Mouse (Mus musculus) lung, embryonic 16.5 days (tissue): Measurements from ENCODE around the gene Ndufb10. TPM values are rescaled to one million over a fixed set of nuclear protein-coding genes. Genes with fewer than 3 reads are reported as not detected.

ENCODE experiments used
- ATAC-seq: fragments of 200-750 bp; cut with Nextera tagmentation; 2 replicates; pipeline ENCODE4 v1.8.0; 2017; ENCODE audit warnings: low read depth, mild to moderate bottlenecking, moderate library complexity
- H3K27ac ChIP-seq: fragments of 300-500 bp; sonication (generic); 2 replicates; pipeline ENCODE4 v1.5.1; 2014; ENCODE audit warnings: mild to moderate bottlenecking, control low read depth, low read length
- H3K27me3 ChIP-seq: fragments of 300-500 bp; sonication (generic); 2 replicates; pipeline ENCODE4 v1.6.1; 2014; ENCODE audit warnings: low read depth, low read length, mixed read lengths; ENCODE audit not compliant: control insufficient read depth, insufficient read depth
- H3K36me3 ChIP-seq: fragments of 300-500 bp; sonication (generic); 2 replicates; pipeline ENCODE4 v1.6.1; 2014; ENCODE audit warnings: low read length; ENCODE audit not compliant: control insufficient read depth, insufficient read depth
- H3K4me1 ChIP-seq: fragments of 300-500 bp; sonication (generic); replicated peaks from 2 replicates; pipeline ENCODE4 v1.6.1; 2014; ENCODE audit warnings: low read length, mixed read lengths; ENCODE audit not compliant: control insufficient read depth, insufficient read depth
- H3K4me2 ChIP-seq: fragments of 300-500 bp; sonication (generic); 2 replicates; pipeline ENCODE4 v1.6.1; 2014; ENCODE audit warnings: low read depth, low read length, control low read depth
- H3K4me3 ChIP-seq: fragments of 300-500 bp; sonication (generic); 2 replicates; pipeline ENCODE4 v1.5.1; 2014; ENCODE audit warnings: mild to moderate bottlenecking, low read length, control low read depth
- H3K9ac ChIP-seq: fragments of 300-500 bp; sonication (generic); 2 replicates; pipeline ENCODE4 v1.6.1; 2014; ENCODE audit warnings: low read length, control low read depth
- H3K9me3 ChIP-seq: fragments of 300-500 bp; sonication (generic); 2 replicates; pipeline ENCODE4 v1.6.1; 2016; ENCODE audit warnings: low read length; ENCODE audit not compliant: control insufficient read depth
- WGBS: fragments of 180-500 bp; shearing (Covaris S2); extraction: QIAGEN DNeasy Blood & Tissue Kit; methylation state at CpG from one replicate; pipeline ENCODE4 v1.1.7; 2014; 5-methylcytosine and 5-hydroxymethylcytosine counted together
- polyA plus RNA-seq: library from polyadenylated mRNA; unstranded; fragments of >200 nt; fragmentation: Nextera tagmentation; extraction: Ambion mirVana; gene quantifications from 2 replicates; pipeline ENCODE4 v1.2.1, GENCODE M21; 2015

The Ndufb10 gene
- polyA plus RNA-seq, 1 experiment from 2014 or later = 204 TPM

DNA sequence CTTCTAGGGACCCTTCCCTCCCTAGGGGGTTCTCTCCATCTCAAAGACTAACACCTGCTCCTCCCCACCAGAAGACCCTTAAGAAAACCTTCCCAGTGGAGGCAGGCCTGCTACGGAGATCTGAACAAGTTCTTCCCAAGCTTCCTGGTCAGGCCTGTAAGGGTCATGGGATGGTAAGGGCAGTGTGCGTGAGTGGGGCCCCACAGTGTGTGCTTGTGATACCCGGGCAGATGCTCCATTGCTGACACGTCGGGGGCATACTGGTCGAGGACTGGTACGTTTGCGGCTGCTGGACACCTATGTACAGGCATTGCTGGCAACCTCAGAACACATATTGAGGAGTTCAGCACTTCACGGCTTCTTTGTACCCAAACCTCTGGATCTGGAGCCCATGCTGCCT is 25.6 kb downstream of the Ndufb10 start:
- no peak for ATAC-seq
- no peaks in the 10 kb centered on the region for H3K9me3 ChIP-seq
- 57% methylated on average over 9 of the region's 9 CpGs for WGBS
- peak overlapping the region; percentile 33; the same call in 1 of the 2 replicates for H3K4me2 ChIP-seq
- H3K4me1 ChIP-seq = peaks cover 22% of the 10 kb centered on the region
- no peak overlapping the region for H3K4me3 ChIP-seq
- H3K36me3 ChIP-seq = peaks cover 20% of the 10 kb centered on the region
- no peak overlapping the region for H3K9ac ChIP-seq
- H3K27me3 ChIP-seq = no peaks in the 10 kb centered on the region
- H3K27ac ChIP-seq = peak overlapping the region; percentile 47; the same call in 1 of the 2 replicates

DNA sequence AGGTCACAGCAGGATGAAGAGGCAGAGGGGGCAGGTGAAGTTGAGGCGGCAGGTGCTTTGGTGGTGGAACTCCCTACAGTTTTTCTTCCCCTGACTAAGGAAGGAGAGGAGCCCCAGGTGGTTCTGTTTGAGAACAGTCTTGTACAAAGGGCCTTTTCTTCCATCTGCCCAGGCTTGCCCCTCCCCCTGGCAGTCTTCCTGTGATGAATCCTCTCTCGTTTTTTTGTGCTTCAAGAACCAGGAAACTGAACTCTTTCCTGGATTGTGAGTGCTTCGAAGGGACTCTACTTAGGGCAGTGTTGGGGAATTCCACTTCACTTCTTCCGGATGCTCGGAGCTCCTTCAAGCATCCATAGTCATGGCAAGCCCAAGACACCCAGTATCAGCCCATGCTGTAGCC is 26.3 kb downstream of the Ndufb10 start:
- Histone ChIP-seq H3K9ac (no peak overlapping the region), H3K36me3 (peaks cover 20% of the 10 kb centered on the region), H3K9me3 (no peaks in the 10 kb centered on the region), H3K4me2 (peak overlapping the region; percentile 33; the same call in 1 of the 2 replicates), H3K4me3 (no peak overlapping the region), H3K4me1 (peaks cover 22% of the 10 kb centered on the region), H3K27me3 (no peaks in the 10 kb centered on the region), H3K27ac (peak overlapping the region; percentile 47)
- 16% methylated on average over 5 of the region's 5 CpGs for WGBS
- ATAC-seq = no peak

DNA sequence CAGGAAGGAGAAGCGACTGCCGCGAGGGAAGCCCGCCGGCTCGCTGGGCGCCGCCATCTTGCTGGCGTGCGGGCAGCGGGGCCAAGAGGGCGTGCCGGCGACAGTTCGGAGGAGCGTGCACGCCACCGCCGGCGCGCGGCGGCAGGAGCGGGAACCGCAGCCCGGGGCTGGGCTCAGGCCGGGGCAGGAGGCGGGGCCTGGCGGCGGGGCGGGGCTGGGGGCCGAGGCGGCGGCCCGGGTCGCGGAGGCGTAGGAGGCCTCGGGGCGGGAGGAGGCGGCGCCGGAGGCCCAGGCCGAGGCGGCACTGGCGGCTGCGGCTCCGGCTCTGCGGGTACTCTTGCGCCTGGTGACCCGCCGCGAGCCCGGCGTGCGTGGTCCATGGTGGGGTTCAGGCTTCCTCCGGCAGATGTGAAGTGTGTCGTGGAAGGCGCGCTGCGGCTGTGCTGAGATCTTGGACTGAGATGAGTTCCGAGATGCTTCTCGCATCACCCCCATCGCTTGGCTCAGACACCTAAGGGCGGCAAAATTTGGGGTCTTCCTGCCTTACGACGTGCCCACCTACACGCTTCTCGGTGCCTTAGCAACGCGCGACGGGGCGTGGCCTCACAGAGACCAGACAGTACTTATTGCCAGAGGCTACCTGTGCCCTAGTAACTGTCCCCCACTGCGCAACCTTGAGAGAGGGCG is 28.1 kb downstream of the Ndufb10 start, which contains the start of the genes Gfer and Noxo1:
Gene Gfer (minus strand): TSS at position 146 of the 687 bp plus-strand sequence.
Gene Noxo1 (plus strand): TSS at position 224 of the 687 bp plus-strand sequence.
- peak within 1 kb of the TSS; percentile 88 for H3K4me2 ChIP-seq
- H3K27me3 ChIP-seq = no peaks in the 10 kb centered on the region
- WGBS = under 1% methylated on average over 51 of the region's 76 CpGs
- peak within 1 kb of the TSS; percentile 89 for H3K27ac ChIP-seq
- ATAC-seq = peak; percentile 95
- peaks cover 22% of the 10 kb centered on the region for H3K4me1 ChIP-seq
- peaks cover 14% of the 10 kb centered on the region for H3K36me3 ChIP-seq
- no peaks in the 10 kb centered on the region for H3K9me3 ChIP-seq
- peak within 1 kb of the TSS; percentile 89 for H3K4me3 ChIP-seq
- H3K9ac ChIP-seq = peak within 1 kb of the TSS; percentile 92

DNA sequence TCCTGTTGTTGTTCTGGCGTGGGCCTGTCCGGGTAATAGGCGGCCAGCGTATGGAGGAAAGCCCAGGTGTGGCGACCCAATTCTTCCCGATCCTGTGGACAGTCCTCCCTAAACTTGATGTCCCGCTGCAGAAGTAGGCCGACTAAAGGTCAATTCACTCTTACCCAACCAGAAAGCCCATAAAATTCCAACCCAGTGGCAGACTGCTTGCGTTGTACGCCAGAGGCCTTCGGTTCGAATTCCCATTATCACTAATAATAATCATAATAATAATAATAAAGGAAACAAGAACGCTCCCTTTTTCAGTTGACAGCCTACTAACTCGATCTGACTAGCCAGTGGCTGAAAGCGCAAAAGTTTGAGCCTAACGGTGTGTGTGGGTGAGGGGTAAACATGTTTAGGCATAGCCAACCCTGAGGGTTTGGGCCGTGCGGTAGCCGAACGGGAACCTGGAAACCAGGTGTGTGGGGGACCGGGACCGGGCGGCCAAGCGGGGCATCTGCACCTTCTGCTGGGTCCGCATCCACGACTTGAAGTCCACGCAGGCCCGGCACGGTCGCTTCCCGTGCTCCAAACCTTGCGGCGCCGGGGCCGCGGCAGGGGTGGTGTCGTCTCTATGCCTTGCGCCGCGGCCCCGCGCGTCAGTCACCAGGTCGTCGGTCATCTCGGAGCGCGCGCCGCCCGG is 28.8 kb downstream of the Ndufb10 start:
- peaks cover 22% of the 10 kb centered on the region for H3K4me1 ChIP-seq
- ATAC-seq = no peak; the same call in 1 of the 2 replicates

DNA sequence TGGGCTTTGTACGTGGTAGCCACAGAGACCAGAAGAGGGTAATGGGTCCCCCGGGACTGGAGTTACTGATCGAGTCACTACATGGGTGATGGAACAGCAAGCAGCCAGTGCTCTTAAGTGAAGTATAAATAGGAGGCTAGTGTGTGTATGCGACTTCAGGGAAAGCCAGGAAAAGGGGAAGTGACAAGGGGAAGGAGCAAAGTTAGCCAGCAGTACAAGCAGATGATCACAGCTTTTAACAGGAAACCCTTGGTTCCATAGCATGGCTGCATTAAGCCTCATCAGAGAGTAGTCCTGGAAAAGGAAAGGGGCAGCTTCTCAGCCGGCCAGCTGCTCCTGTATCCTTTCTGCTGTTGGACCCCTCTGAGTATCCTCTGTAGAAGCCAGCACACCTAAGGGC is 31.9 kb downstream of the Ndufb10 start:
- Histone ChIP-seq H3K9ac (no peak overlapping the region), H3K9me3 (no peaks in the 10 kb centered on the region), H3K4me3 (no peak overlapping the region), H3K36me3 (peaks cover 6% of the 10 kb centered on the region; the same call in 1 of the 2 replicates), H3K27ac (no peak overlapping the region), H3K4me2 (no peak overlapping the region), H3K4me1 (peaks cover 21% of the 10 kb centered on the region), H3K27me3 (peaks cover 33% of the 10 kb centered on the region)
- no peak for ATAC-seq
- WGBS = 84% methylated on average over 5 of the region's 5 CpGs

More for the DNA sequence above, 28.8 kb downstream of the Ndufb10 start:
- 6% methylated on average over 47 of the region's 51 CpGs for WGBS
- H3K36me3 ChIP-seq = peaks cover 9% of the 10 kb centered on the region; the same call in 1 of the 2 replicates
- peak overlapping the region; percentile 89 for H3K4me3 ChIP-seq
- peak overlapping the region; percentile 89 for H3K27ac ChIP-seq
- peaks cover 3% of the 10 kb centered on the region for H3K27me3 ChIP-seq
- H3K4me2 ChIP-seq = peak overlapping the region; percentile 88
- H3K9me3 ChIP-seq = no peaks in the 10 kb centered on the region
- peak overlapping the region; percentile 92 for H3K9ac ChIP-seq

DNA sequence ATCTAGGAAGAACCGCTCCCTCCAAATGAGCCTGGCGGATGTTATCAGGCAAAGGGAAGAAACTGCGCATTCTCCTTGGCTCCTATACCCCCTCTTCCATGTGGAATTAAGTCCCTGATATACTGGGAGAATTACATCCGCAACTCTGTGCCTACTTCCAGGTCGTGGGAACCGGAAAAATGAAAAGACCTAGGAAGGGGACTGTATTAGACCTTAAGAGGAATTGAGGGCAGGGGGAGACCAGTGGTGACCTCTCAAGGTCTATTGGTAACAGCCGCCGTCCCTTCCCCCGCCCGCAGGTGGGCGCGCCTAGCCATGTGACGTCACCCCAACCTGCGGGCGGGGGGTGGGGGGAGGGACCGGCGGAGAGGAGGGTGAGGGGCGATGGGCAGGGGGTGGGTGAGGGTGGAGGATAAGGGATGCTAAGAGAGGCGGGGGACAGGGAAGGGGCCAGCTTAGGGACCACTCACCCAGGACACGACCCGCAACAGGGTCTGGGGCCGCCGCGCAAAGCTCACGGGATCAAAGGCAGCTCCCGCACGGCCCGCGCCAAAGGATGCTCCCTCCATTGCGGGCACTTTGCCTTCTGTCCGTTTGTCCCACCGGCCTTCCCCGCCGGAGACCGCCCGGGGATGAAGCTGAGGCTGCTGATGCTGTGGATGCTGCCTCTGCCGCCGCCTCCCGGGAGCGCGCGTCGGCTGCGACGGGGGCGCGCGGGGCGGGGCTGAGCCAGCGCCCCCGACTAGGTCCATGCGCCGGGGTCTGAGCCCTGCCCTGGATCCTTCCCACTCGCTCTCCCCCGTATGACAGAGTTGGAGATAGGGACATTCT is 34.8 kb downstream of the Ndufb10 start, which contains the start of gene Syngr3:
Gene Syngr3 (minus strand): TSS at position 705 of the 831 bp plus-strand sequence.
- peak within 1 kb of the TSS; percentile 48 for H3K9ac ChIP-seq
- WGBS = under 1% methylated on average over 43 of the region's 55 CpGs
- H3K4me2 ChIP-seq = peak within 1 kb of the TSS; percentile 66
- peaks cover 36% of the 10 kb centered on the region for H3K27me3 ChIP-seq
- H3K36me3 ChIP-seq = peaks cover 6% of the 10 kb centered on the region; the same call in 1 of the 2 replicates
- H3K4me3 ChIP-seq = peak within 1 kb of the TSS; percentile 46
- H3K9me3 ChIP-seq = no peaks in the 10 kb centered on the region
- no peak within 1 kb of the TSS for H3K27ac ChIP-seq
- ATAC-seq = peak; percentile 20; the same call in 1 of the 2 replicates
- H3K4me1 ChIP-seq = peaks cover 8% of the 10 kb centered on the region

DNA sequence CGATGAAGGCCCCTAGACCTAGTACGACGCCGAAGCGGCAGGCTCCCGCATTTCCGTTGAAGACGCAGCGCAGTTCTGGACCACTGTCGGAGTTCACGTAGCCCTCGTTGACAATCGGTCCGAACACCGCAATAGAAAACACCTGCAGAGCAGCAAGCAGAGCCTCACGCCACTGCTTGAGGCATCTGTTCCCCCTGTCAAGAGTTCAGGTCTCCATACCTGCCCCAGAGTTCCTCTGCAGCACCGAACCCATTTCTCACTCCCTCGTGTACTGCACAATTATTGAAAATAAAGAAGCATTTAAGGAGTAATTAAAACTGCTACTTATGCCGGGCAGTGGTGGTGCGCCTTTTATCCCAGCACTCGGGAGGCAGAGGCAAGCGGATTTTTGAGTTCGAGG is 36.7 kb downstream of the Ndufb10 start:
- H3K4me1 ChIP-seq = peaks cover 8% of the 10 kb centered on the region
- peaks cover 3% of the 10 kb centered on the region; the same call in 1 of the 2 replicates for H3K36me3 ChIP-seq
- H3K9ac ChIP-seq = peak overlapping the region; percentile 60
- H3K27ac ChIP-seq = no peak overlapping the region
- H3K27me3 ChIP-seq = peaks cover 36% of the 10 kb centered on the region
- H3K4me2 ChIP-seq = peak overlapping the region; percentile 70
- WGBS = 17% methylated on average over 23 of the region's 23 CpGs
- H3K4me3 ChIP-seq = peak overlapping the region; percentile 48
- no peaks in the 10 kb centered on the region for H3K9me3 ChIP-seq
- no peak for ATAC-seq

DNA sequence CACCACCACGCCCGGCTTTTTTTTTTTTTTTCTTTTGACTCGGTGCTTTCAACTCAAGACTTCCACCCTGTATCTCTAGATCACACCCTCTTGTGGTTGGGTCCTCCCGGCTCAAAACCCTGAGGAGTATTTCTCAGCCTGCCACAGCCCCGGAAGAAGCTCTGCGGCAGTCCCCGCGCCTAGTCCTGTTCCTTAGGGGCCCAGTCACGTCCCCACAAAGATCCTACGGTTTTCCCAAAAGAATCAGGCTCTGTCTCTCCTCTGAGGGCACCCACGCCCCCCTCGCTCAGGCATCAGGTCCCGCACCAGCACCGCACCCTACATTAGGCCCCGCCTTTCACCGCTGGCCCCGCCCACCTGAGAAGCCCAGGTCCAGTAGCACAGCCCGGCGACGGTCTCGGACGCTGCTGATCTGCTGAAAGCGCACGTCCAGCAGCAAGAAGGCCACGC is 37.1 kb downstream of the Ndufb10 start:
- Histone ChIP-seq H3K27me3 (peaks cover 36% of the 10 kb centered on the region), H3K4me3 (peak overlapping the region; percentile 48), H3K9me3 (no peaks in the 10 kb centered on the region), H3K4me2 (peak overlapping the region; percentile 70), H3K9ac (peak overlapping the region; percentile 60), H3K36me3 (no peaks in the 10 kb centered on the region; the same call in 1 of the 2 replicates), H3K27ac (no peak overlapping the region), H3K4me1 (peaks cover 8% of the 10 kb centered on the region)
- ATAC-seq = peak; percentile 76
- 2% methylated on average over 25 of the region's 25 CpGs for WGBS
